Mouse (Mus musculus) cerebellum, adult 9-10 months (tissue): Measurements from ENCODE around the gene Trip4.

Experiments
- DNase-seq: peaks from one replicate; pipeline ENCODE4 v3.0.0; 2022

The Trip4 gene

GRCm38 (mm10) chr9:65908394-65909300 is at the start of gene Trip4, which contains the start of gene Csnk1g1:
TSS of gene Trip4 (minus strand) at chr9:65908794.
TSS of gene Csnk1g1 (plus strand) at chr9:65908924.
- DNase-seq: peak; percentile 98

DNA sequence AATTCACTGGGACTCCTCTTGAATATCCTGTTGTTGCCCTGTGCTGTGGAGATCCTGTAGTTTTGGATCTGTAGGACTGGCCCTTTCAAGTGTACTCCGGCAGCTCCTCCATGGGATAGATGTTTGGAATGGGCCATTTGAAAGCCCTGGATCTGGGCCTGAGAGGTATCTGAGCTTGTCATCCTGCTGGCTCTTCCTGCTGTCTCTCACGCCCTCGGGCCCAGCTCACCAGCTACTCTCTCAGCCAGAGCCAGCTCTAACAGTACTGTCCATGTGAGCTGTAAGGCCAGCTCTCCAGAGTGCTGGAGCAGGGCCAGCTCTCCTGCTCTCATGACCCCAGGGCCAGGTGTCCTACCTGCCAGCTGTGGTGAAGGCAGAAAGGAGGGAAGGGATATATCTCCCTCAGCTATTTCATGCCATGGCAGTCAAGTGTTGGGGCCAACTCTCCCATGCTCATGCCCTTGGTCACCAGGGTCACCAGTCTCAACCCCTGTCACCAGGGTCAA is 42.5 kb upstream of the Trip4 start:
- peak; percentile 19 for DNase-seq

DNA sequence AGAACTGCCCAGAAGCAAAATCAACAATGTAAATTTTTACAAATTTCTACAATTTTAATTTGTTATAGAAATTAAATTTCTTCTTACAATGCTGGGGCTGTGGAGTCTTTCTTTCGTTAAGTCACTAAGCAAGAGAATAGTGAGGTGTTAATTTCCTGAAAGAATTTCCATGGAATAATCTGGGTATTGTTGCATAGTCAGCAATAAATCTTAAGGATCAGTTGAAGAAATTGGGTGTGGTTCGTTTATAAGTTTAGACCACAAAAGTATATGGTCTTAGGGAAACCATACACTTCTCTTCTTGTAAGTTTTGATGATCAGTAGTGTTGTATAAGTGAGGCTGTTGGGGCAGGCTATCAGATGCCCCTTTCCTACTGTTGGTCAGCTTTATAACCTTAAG is 29.0 kb upstream of the Trip4 start:
- DNase-seq: no peak

- no peak for DNase-seq
Observed at GRCm38 (mm10) chr9:65929826-65930225, 21.2 kb upstream of the Trip4 start.

DNA sequence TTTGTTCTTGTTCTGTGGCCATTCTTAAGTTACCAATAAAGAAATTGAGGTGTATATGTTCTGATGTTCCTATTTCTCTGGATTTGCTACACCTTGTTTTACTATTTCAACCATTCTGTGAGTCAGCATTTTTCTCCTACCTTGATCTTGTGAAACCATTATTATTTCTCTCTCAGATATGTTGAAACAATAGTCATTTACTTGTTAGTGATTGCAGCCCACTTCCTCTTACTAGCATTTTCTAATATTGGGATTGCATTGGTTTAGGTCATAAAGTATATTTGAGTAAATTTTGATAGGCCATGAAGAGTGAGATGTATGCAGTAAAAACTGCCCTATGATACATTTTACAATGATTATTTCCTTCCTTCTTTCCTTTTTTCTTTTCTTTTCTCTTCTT is 19.9 kb upstream of the Trip4 start:
- no peak for DNase-seq

DNA sequence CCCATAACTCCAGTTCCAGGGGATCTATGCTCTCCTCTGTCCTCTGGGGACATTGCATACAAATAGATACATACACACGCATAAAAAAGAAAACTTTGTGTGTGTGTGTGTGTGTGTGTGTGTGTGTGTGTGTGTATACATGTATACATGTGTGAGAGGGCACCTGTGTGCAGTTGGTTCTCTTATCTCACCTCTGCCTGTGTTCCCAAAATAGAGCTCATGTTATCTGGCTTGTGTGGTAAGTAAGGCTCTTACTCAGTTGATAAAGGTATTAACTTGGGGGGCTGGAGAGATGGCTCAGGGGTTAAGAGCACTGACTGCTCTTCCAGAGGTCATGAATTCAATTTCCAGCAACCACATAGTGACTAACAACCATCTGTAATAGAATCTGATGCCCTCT is 8.4 kb upstream of the Trip4 start:
- no peak for DNase-seq

DNA sequence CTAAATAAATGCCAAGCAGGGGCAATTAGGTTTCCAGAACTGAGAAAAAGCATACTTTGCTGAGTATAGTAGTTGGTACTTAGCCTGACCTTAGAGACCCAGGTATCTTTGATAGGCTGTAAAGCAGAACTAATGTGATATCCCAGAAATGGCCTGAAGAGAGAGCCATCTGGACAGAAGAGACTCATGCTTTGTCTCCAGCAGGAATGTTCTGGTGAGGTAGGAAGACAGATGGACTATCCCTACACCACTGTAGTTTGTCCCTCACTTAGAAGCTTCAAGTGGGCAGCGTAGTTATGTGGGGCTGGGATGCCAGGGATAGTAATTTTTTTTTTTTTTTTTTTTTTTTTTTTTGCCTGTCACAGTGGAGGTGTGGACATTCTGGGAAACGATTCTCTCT is 5.4 kb upstream of the Trip4 start:
- DNase-seq: peak; percentile 82

- DNase-seq: no peak
Observed at GRCm38 (mm10) chr9:65909837-65910236, 1.2 kb upstream of the Trip4 start.

GRCm38 (mm10) chr9:65909301-65909801 is 757 bp upstream of the Trip4 start:
- peak; percentile 75 for DNase-seq

GRCm38 (mm10) chr9:65903419-65903818 is 5.2 kb downstream of the Trip4 start:
- DNase-seq: no peak

- DNase-seq: no peak
Observed at GRCm38 (mm10) chr9:65902879-65903278, 5.7 kb downstream of the Trip4 start.

DNA sequence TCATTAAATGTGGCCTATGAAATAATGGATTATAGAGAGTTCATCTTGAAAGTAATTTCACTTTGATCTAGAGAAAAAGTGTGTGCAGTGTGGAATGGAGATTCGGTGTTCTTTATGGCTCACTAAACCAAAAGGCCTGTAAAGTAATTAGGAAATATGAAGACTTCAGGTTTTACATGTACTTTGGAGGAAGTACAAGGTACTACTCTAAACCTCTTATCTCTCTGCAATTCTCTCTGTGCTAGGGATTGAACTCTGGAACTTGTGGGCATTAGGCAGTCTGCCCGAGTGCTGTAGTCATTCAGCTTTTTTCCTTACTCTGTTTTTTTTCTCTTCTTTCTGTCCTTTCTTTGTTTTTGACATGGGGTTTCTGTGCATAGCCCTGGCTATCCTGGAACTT is 11.6 kb downstream of the Trip4 start:
- no peak for DNase-seq

DNA sequence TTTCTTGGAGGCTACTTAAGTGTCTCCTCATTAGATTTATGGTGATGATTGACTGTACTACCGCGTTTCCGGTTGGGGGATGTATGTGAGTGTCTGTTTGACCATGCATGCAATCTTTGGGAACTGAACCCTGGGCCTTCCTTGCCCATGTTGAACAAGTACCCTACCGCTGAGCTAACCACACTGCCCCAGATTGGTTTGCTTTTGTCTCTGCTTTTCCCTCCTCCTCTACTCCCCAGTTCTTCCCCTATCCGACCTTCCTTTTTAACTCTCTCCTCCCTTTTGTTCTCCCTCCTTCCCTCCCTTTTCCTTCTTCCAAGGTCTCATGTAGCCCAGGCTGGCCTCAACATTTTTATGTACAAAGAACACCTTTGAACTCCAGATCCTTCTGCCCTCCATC is 17.5 kb downstream of the Trip4 start:
- no peak for DNase-seq

GRCm38 (mm10) chr9:65890143-65890628 is 18.4 kb downstream of the Trip4 start, which contains the start of gene Pclaf:
TSS of gene Pclaf (plus strand) at chr9:65890237.
- DNase-seq: no peak

DNA sequence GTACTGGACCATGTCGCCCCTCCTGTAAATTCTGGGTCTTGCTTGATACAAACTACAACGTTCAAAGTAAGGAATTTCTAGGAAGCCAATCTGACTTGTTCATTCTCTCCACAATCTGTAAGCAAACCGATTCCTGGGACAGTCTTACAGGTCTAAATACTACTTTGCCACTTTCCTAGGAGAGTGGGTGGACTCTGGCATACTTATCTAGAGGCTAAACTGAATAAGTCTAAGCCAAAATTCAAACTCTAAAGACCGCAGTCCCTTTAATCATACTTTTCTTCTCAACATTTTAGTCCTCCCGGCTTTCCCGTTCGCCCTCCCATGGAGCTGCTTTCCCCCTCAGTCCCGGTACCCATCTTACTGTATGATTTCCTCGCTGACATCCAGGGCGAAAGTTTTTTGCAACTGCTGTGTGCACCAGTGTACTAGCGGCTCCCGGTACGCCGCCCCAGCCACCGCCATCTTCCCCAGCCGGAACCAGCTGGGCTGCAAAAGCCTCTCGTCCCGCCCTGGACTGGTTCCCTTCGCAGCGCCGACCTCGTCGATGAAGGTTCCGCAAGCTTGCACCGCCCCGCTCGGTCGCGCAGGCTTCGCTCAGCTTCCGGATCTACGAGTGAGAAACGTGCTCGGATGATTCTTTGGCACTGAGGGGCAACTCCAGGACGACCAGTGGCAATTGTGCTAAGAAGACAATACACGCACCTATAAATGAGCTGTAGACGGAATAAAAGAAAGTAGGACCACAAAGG is 23.9 kb downstream of the Trip4 start:
- peak; percentile 87 for DNase-seq

DNA sequence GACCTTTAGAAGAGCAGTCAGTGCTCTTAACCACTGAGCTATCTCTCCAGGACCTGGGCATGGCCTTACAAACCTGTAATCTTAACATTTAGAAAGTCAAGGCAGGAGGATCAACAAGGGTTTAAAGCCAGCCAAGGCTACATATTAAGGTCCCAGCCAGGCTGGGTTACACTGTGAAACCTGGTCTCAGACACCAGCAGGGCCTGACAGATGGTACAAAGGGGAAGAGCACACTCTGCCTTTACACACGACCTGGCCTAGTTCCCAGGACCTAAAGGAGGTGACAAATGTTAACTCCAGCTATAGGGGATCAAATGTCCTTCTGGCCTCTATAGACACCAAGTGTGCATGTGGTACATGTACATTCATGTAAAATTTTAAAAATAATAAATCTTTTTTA is 48.9 kb downstream of the Trip4 start:
- peak; percentile 61 for DNase-seq

DNA sequence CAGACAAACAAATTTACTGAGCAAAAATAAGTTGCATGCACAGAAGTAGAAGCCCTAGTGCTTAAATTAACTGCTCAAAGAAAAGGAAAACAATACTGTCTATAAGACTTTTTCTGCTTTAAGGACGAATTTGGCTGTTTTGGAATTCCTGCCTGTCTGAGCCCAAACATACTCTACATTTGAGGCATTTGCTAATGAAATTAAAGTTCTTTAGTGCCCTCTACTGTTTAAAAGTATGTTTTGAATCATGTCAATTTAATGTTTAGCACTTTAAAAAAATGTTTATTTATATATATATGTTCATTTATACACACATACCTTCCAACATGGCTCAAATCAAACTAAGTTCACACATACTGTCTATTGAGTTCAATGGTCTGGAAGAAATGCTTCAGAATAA is 58.4 kb downstream of the Trip4 start:
- DNase-seq: peak; percentile 52

DNA sequence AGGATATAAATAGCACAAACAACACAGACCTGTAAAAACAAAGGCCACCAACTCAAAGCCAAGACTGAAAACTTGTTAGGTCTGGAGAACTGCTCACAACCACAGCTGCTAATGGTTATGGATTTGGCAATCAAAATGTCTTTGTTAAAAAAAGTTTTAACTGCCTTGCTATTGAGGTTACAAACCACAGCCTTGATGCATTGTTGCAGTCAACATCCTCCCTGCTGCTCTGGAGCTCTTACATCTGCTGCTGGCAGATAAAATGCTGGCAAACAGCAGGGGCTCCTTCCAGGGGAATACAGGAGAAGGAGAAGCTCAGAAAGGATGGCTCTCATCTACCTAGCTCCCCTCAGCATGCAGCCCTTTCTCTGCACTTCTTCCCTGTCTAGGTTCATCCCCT is 60.4 kb downstream of the Trip4 start:
- DNase-seq: no peak

GRCm38 (mm10) chr9:65844421-65845165 is 64.0 kb downstream of the Trip4 start:
- DNase-seq: no peak

GRCm38 (mm10) chr9:65839841-65840240 is 68.8 kb downstream of the Trip4 start:
- DNase-seq: no peak

DNA sequence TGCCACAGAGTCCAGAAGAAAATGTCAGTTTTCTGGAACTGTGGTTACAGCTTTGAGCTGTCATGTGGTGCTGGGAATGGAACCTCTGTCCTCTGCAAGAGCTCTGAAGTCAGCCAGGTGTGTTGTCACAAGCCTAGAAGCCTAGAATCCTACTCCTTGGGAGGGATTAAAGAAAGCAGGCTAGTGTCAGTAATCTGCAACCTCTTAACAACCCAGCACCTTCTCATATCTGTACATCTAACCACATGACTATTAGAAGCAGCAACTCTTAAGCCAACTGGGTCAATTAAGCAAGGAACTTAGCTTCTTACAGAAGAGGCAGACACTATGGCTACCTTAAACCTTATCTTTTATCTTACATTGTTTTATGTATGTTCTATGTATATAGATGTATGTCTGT is 71.7 kb downstream of the Trip4 start:
- DNase-seq: no peak

- DNase-seq: no peak
Observed at GRCm38 (mm10) chr9:65834628-65835354, 73.8 kb downstream of the Trip4 start.
